Mouse (Mus musculus) cerebellum, adult 9-11 months (tissue): Measurements from ENCODE around the gene U2af2.
"Not testable (repeated sequence)": the region's sequence is repeated elsewhere in the genome, so short reads cannot be mapped to it uniquely, and the experiment has no call there.

ENCODE experiments used
- DNase-seq: peaks from one replicate; pipeline ENCODE4 v3.0.0; 2022

The U2af2 gene

DNA sequence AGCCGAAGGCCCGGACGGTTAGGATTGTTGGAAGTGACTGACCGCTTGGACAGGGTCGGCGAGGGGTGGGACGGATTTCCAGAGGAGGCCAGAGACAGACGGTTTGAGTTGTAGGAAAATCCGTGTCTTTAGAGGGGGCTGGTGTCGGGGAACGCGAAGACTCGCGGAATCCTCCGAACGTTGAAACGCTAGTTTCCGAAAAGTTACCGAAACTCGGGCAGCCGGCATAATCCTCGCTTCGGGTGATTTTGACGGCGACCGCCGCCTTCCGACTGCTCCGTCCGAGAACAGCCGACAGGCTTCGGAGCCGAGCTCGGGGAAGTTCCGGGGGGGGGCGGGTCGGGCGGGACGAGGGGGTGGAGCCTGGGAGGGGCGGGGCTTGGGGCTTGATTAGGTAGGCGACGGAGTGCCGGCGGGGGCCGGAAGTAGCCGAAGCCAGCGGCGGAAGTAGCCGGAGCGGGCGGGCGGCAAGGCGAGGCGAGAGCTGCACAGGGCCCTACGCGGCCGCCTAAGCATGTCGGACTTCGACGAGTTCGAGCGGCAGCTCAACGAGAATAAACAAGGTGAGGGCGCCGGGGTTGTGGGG, at the start of gene U2af2:
U2af2 (plus strand) TSS at position 370 of the 586 bp plus-strand sequence.
- DNase-seq, result peak; percentile 96

DNA sequence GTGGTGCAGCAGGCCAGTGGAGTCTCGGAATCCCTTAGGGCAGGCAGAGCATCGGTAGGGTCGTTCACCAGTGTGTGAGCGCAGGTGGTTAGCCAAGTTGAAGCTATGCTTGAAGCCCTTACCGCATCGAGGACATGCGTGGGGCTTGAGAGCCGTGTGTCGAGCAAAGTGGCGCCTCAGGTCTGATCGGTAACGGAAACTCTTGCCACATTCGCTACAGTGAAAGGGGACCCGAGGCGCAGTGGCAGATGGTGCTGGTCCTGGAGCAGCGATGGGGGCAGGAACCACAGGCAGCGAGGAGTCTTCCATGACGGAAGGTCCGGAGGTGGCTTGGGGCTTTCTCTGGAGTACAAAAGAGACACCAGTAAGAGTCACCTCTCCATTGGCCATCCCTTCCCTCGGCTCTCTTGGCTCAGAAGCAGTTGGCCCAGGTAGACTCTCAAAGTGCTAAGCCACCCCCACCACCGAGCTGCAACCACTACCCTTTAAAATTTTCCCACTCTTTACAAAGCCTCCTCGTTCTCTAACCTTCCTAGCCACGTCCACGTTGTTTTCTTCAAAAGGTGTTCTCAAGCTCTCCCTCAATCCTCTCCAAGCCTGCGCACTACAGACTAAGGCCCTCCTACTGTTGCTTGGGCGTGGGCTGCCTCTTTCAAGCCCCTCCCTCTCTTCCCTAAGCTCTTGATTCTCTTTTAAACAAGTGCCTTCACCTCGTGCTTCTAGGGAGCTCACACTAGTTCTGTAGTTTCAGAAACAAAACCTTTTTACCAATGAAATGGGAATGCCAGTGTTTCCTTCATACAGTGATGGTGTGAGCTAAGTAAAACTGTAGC, 49.0 kb upstream of the U2af2 start:
- DNase-seq, result peak; percentile 59

DNA sequence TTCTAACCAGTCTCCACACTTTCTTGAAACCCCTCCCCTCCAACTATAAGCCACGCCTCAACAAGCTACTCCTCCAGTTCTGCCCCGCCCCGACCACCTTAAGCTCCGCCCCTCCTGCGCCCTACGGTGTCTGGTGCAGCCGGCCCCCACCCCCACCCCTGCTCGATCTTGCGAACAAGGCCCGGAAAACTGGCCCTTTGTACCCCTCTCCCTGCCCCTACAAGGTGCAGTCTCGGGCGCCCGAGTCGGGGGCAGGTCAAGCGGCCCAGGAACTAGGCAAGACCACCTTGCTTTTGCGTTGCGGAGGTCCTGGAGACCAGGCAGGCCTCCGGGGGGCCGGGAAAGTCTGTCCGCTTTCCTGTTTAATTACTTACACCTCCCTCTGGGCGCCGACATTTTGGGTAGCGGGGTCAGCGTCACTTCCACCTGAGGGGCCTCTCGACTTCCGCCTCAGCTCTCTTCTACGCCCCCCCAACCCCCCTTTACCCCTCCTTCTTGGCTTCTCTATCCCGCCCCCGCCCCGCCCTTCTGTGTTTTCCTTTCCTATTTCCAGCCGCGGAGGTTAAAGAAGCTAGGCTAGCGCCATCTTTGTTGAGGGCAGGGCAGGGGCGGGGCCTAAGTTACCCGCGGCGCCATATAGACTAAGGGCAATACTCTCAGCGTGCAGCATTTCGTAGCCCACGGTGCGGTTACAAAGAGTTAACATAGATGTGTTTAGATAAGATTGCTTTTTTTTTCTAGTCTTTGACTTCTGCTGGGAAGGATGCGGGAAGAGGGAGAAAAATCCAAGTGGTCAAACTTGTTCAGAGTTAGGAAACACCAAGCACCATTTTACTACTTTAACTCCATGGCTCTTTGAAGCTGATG, 47.5 kb upstream of the U2af2 start, which contains the start of the genes Zfp524 and Fiz1:
Zfp524 (plus strand) TSS at position 165 of the 867 bp plus-strand sequence.
Fiz1 (minus strand) TSS at position 447 of the 867 bp plus-strand sequence.
- DNase-seq, result peak; percentile 95

DNA sequence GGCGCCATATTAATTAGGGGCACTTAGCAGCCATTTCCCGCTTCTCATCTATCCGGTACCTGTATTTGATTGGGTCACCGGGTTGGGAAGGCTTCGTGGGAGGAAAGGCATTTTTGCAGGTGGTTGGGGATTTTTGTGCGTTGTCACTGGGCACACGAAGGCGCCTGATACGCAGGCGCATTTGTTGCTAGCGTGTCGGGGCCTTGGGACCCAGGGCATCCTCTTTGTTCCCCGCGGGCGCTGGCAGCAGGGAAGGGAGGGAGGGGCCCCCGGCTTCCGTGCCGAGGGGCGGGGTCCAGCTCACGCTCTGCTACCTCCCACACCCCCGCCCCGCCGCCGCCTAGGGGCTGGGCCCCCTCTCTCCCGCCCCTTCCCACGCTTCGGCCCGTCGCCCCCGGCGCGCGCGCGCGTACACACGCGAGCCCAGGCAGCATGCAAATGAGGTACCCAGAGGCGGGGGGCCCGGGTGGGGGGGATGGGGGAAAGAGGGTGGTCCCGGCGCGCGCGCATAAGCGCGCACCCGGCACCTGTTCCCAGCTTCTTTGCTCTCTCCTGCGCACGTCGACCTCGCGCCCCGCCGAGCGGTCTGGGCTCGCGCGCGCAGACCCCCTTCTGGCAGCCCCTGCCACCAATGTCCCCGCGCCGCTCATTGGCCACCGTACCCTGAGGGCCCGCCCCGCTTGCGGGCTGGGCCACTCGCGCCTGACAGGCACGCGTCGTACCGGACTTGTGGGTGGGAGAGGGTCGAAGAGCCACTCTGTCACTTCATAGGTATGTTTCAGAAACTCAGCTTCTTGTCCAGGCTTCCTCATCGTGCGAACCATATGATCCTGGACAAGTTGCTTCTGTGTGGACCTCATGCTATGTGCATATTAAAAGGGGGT, 46.6 kb upstream of the U2af2 start, which contains the start of gene Gm44973:
Gm44973 (plus strand) TSS at position 379 of the 884 bp plus-strand sequence.
- peak; percentile 96 for DNase-seq

DNA sequence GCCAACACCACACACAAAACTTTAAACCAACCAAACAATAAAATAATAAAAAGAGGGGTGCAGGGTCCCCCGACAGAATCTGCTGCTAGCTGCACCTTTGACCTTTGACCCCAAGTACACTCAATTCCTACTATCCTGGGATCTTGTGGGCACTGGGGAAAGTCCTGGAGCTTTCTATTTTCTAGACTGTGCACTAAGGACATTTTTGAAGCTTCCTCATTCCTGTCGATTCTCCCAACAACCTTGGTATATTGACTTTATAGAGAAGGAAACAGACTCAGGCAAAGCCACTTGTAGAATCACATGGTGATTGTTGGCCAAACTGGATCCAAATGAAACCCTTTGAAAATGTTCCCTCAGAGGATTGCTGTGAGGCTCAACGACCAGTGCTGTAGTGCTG, 45.9 kb upstream of the U2af2 start:
- DNase-seq, result peak; percentile 54

DNA sequence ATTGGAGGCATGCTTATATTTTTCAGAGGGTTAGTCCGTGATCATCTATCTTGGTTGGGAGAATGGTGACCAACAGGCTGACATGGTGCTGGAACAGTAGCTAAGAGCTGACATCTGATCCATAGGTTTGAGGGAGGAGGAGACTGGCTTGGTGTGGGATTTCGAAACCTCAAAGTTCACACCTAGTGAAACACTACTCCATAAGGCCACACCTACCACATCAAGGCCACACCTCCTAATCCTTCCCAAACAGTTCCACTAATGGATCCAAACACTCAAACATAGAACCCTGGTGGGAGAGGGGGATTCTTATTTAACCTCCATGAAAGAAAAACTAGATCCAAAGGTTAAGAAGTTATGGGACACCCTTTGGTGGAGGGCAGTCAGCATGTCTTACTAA, 45.0 kb upstream of the U2af2 start:
- DNase-seq, result peak; percentile 48

DNA sequence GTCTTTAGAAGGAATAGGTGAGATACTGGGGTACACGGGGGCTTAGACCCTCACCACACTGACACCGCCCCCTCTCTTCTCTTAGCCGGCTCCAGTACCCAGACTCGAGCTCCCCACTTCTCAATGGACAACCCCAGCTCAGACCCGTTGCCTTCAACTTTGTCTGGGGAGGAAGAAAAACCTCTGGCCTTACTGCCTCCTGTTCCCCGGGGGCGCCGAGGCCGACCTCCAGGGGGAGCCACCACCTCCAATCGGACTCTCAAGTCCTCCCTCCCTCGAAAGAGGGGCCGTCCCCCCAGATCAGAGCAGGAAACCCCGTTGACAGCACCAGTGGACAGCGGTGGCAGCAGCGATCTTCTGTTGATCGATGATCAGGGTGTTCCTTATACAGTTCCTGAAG, 44.6 kb upstream of the U2af2 start:
- peak; percentile 70 for DNase-seq

DNA sequence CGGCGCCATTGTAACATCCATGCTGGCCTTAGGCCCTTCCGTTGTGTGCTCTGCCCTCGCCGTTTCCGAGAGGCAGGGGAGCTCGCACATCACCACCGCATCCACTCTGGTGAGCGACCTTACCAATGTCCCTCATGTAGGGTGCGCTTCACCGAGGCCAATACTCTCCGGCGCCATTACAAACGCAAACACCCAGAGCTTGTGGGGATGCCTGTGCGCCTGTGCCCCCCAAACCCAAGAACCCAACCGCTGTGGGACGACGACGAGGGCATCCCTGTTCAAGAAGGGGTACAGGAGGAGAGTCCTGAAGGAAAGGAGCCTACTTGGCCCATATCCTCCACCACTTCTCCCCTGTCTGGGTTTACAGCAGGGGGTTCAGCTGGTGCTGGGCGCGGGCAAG, 44.0 kb upstream of the U2af2 start:
- no peak for DNase-seq

DNA sequence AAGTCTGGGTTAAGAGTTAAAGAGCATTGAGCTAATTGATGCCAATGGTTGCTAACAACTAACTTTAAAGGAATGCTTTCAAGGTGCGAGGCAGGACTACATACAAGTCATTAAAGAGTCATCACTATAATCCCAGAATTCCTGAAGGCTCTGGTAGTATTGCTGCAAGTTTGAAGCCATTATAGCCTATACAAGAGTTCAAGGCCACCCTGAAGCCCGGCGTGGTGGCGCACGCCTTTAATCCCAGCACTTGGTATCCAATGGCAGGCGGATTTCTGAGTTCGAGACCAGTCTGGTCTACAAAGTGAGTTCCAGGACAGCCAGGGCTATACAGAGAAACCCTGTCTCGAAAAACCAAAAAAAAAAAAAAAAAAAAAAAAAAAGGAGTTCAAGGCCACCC, 42.4 kb upstream of the U2af2 start:
- DNase-seq, result not testable (repeated sequence)

DNA sequence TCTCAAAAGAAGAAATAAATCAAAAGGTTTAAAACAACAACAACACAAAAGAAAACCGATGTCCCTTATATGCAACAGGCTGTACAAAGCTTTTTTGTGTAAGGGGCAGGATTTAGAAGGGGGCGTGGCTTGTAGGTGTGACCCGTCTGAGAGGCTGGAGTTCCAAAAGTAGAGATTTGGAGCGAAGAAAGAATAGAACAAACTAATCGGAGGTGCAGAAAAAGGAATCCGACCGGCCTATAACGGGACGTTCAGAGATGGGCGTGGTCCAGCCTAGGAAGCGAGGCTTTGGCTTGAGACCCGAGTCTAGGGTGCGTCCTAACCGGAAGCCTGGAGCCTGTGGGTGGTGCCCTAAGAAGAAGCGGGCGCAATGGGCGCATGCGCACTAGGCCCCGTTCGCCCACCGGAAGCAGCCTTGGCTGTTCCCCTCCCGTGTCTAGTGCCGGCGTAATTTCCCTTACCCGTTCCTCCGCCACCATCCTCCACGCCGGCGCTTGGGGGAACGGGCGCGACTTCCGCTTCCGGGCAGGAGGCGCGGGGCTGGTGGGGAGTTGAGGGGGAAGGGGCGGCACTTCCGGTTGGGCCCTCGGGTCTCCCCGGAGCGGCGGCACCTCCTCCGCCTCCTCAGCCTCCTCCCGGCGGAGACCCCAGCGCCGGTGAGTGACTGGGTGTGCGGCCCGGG, 41.8 kb upstream of the U2af2 start, which contains the start of the genes Zfp865 and Ccdc106:
Zfp865 (plus strand) TSS at position 377 of the 682 bp plus-strand sequence.
Ccdc106 (plus strand) TSS at position 554 of the 682 bp plus-strand sequence.
- peak; percentile 99 for DNase-seq

DNA sequence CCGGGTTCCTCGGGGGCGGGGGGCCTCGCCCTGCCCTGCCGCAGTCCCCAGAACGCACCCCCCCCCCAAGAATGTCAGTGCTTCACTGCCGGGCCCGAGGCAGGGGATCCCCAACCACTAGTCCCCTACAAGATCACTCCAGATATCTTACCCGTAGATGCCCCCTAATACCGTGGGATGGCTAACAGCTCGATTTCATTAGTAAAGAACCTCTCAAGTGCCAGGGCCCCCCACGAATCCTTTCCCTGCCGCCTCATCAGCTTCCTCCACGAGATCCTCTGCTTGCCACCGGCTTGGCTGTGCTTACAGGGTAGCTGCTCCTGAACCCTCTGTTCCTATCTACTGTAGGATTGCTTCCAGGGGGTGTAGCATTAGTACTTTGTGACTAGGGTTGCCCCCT, 41.3 kb upstream of the U2af2 start:
- DNase-seq, result peak; percentile 73

DNA sequence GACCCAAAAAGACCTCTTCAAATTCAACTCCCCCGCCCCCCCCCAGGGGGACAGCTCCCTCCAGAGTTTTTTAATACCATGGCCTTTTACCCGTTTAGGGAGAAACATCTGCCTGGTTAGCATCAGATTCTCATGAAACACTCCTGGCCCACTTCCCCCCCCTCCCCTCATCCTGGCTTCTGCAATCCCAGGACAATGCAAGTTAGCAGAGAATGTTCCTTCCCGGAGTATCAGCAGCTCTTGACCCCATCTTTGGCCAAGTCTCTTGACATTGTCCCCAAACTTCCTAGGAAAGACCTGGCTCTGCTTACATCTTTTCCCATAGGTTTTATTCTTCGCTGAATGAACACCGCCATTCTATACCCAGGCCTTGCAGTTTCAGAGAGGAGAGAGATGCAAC, 40.7 kb upstream of the U2af2 start:
- no peak for DNase-seq

DNA sequence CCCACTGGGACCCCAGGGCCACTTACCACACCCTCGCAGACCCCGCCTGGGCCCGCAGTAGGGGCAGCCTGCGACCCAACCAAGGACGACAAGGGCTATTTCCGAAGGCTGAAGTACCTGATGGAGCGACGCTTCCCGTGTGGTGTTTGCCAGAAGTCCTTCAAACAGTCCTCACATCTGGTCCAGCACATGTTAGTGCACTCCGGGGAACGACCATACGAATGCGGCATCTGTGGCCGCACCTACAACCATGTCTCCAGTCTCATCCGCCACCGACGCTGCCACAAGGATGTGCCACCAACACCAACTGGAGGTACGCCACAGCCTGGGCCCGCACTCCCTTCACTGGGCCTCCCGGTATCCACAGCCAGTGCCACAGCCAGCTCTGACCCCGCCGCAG, 32.4 kb upstream of the U2af2 start:
- DNase-seq, result peak; percentile 29

DNA sequence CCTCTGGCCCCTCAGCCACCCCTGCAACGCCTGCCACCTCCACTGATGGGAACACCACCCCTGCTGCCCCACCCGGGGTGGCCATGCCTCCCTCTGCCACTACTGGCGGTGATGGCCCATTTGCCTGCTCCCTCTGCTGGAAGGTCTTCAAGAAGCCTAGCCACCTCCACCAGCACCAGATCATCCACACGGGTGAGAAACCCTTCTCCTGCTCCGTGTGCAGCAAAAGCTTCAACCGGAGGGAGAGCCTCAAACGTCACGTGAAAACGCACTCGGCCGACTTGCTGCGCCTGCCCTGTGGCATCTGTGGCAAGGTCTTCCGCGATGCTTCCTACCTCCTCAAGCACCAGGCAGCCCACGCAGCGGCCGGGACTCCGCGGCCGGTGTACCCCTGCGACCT, 32.0 kb upstream of the U2af2 start:
- DNase-seq, result peak; percentile 10

DNA sequence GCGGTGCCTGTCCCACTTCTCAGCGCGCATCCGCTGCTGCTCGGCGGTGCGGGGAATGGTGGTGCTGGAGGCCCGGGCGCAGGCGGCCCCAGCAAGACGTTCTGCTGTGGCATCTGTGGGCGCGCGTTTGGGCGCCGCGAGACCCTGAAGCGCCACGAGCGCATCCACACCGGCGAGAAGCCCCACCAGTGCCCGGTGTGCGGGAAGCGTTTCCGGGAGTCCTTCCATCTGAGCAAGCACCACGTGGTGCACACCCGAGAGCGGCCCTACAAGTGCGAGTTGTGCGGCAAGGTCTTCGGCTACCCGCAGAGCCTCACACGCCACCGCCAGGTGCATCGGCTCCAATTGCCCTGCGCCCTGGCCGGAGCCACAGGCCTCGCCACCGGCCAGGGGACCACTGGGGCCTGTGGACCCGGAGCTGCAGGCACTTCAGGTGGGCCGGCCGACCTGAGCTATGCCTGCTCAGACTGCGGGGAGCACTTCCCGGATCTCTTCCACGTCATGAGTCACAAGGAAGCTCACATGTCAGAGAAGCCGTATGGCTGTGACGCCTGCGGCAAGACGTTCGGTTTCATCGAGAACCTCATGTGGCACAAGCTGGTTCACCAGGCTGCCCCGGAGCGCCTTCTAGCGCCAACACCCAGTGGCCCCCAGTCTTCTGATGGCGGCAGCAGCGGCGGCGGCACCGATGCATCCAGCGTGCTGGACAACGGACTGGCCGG, 31.2 kb upstream of the U2af2 start:
- peak; percentile 32 for DNase-seq

DNA sequence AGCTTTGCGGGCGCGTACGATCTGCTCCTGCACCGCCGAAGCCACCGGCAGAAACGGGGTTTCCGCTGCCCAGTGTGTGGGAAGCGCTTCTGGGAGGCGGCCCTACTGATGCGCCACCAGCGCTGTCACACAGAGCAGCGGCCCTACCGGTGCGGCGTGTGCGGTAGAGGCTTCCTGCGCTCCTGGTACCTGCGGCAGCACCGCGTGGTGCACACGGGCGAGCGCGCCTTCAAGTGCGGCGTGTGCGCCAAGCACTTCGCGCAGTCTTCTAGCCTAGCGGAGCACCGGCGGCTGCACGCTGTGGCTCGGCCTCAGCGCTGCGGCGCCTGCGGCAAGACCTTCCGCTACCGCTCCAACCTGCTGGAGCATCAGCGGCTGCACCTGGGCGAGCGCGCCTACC, 30.4 kb upstream of the U2af2 start:
- peak; percentile 25 for DNase-seq

DNA sequence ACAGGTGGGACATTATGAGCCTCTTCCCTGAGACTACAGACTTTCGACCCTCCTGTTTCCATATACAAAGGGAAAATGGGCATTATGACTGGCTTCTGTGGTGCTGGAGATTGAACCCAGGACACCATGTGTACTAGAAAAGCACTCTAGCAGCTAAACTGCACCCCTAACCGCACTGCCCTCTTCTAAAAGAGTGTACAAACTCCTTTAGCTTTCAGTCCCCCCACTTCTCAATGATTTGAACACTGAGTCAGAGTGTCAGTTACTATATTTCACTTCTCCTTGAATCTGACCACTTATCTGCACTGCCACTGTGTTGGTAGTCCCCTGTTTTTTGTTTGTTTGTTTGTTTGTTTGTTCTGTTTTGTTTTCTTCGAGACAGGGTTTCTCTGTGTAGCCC, 28.1 kb upstream of the U2af2 start, which contains the start of gene 4632433K11Rik:
4632433K11Rik (plus strand) TSS at position 301 of the 400 bp plus-strand sequence.
- DNase-seq, result no peak

DNA sequence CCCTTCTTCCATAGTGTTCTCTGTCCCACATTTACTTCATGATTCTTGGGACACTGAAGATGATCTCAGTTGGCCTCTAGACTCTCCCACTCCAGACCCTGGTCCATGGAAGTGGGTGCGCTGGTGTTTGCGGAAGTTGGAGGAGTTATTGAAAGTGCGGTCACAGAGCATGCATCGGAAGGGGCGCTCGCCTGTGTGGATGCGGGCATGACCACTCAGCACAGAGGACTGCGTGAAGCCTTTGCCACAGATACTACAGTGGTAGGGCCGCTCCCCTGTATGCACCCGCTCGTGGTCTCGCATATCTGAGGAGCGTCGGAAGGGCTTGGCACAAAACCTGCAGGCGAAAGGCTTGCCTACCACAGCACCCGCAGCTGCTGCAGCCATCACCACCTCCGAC, 26.3 kb upstream of the U2af2 start:
- peak; percentile 39 for DNase-seq

DNA sequence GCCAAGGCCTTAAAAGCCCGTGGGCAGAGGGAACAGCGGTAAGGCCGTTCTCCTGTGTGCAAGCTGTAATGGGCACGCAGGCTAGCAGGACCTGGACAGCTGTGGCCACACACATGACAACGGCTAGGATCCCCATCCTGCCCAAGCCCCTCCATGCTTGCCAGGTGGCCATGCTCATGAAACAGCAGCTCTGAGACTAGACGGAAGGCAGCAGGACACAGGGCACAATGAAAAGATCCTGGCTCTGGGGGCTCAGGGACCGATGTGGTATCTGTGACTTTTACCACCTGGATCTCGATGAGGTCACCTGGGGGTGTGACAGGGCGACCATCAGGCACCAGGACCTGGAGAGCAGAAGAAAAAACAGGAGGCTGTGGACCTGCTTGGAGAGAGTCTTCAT, 25.8 kb upstream of the U2af2 start:
- DNase-seq, result peak; percentile 43

DNA sequence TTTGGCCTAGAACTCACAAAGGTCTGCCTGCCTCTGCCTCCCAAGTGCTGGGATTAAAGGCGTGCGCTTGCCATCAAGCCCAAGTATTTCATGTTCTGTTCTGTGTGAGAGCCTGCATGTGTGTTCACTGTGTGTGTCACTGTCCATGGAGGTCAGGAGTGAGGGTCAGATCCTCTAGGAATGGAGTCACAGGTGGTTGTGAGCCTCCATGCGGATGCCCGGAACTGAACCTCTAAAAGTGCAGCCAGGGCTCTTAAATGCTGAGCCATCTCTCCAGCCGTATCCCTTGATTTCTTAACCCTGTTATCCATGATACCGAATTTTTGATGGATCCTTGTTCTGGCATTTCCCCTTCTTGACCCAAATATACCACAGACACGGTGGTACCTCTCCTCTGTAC, 24.9 kb upstream of the U2af2 start:
- DNase-seq, result peak; percentile 37

DNA sequence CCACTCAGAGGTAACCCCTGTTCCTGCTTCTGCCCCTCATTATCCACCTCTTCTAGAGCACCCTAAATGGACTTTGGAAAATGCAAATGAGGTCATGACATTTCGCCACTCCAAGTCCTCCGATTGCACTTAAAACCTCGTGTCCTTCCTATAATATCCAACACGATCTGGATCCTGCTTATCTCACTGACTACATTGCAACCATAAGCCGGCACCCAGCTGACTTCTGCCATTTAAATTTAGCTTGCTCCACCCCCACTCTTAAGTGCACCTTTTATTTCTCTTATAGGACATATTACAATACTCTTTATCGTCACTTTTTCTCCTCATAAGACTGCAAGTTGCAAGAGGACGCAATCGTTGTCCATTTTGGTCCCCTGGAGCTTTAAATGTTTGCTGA, 24.5 kb upstream of the U2af2 start:
- no peak for DNase-seq
